Mouse (Mus musculus): Measurements from ENCODE around the gene Paxip1. TPM values are rescaled to one million over a fixed set of nuclear protein-coding genes. Genes with fewer than 3 reads are reported as not detected.

Paxip1 gene
- polyA plus RNA-seq, 1 experiment from 2014 or later: 36.0 TPM

- ATAC-seq (ENCODE audit: borderline replicate concordance, extremely low read depth, low FRiP score, low TSS enrichment): no peak
- no peaks in the 10 kb centered on the region for H3K4me1 ChIP-seq
- no peak overlapping the region for H3K4me3 ChIP-seq
- WGBS: 55% methylated on average over 2 of the region's 2 CpGs
- no peak overlapping the region for H3K9ac ChIP-seq
- H3K4me2 ChIP-seq: no peak overlapping the region
- H3K27ac ChIP-seq: no peak overlapping the region
- no peaks in the 10 kb centered on the region for H3K36me3 ChIP-seq
- no peaks in the 10 kb centered on the region for H3K9me3 ChIP-seq
- no peaks in the 10 kb centered on the region for H3K27me3 ChIP-seq
Measured at GRCm38 (mm10) chr5:27719311-27719710, 72.2 kb downstream of the Paxip1 start.

- Histone ChIP-seq H3K9me3 (no peaks in the 10 kb centered on the region), H3K27ac (no peak overlapping the region), H3K9ac (no peak overlapping the region), H3K36me3 (no peaks in the 10 kb centered on the region), H3K27me3 (no peaks in the 10 kb centered on the region), H3K4me3 (no peak overlapping the region), H3K4me2 (no peak overlapping the region), H3K4me1 (no peaks in the 10 kb centered on the region)
- ATAC-seq (ENCODE audit: borderline replicate concordance, extremely low read depth, low FRiP score, low TSS enrichment): no peak
Measured at GRCm38 (mm10) chr5:27717301-27717700, 74.2 kb downstream of the Paxip1 start.

DNA sequence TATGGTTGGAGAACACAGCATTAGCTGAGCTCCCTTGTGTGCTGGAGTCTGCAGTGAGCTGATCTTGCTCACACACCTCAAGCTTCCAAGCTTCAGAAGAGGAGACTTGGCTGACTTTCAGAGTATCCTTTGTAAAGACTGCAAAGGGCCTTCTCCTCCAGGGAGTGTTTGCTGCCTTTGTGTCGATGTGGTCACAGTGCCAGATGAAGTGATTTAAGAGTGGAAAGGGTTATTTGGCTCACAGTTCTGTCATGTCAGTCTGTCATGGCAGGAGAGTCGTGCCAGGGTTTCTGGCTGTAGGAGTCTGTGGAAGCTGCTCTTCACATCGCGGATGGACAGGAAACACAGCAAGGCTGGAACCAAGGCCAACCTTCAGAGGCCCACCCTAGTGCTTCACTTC is 75.5 kb downstream of the Paxip1 start:
- Histone ChIP-seq H3K36me3 (no peaks in the 10 kb centered on the region), H3K27ac (no peak overlapping the region), H3K4me2 (no peak overlapping the region), H3K9ac (no peak overlapping the region), H3K9me3 (no peaks in the 10 kb centered on the region), H3K4me3 (no peak overlapping the region), H3K27me3 (no peaks in the 10 kb centered on the region), H3K4me1 (no peaks in the 10 kb centered on the region)
- ATAC-seq (ENCODE audit: borderline replicate concordance, extremely low read depth, low FRiP score, low TSS enrichment): no peak
- 70% methylated on average over 4 of the region's 4 CpGs for WGBS

GRCm38 (mm10) chr5:27714356-27714755 is 77.1 kb downstream of the Paxip1 start:
- H3K4me2 ChIP-seq: no peak overlapping the region
- H3K9ac ChIP-seq: no peak overlapping the region
- no peaks in the 10 kb centered on the region for H3K36me3 ChIP-seq
- ATAC-seq (ENCODE audit: borderline replicate concordance, extremely low read depth, low FRiP score, low TSS enrichment): no peak
- H3K4me1 ChIP-seq: no peaks in the 10 kb centered on the region
- H3K4me3 ChIP-seq: no peak overlapping the region
- H3K9me3 ChIP-seq: no peaks in the 10 kb centered on the region
- no peaks in the 10 kb centered on the region for H3K27me3 ChIP-seq
- H3K27ac ChIP-seq: no peak overlapping the region
- WGBS: 61% methylated on average over 9 of the region's 9 CpGs

DNA sequence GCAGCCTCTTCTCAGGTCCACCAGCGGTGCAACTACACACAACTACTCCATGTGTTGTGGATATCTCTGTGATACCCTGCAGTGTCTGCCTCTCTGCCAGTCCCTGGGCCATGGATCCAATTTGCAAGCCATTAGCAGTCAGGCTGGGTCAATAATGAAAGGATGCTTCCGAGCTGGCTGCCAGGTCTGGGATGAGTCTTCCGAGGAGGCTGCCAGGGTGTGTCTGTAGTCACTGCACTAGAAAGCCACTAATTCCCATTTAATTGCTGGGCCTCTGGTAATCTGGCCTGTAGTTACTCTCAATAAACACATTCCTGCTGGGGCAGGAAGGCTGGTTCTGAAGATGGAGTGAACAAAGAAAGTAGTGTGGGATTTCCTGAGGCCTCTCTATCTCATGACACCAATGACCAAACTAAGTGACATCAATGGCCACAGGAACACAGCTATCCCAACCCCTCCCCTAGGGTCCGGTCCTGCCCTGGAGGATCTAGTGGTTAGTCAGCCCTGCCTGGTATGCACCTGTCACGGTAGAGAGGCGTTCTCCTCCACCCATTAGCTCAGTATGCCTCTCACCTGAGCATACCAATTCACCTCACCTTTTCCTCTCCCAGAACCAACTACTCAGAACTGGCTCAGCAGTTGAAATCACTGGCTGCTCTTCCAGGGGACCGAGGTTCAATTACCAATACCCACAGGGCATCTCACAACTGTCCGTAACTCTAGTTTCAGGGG is 79.9 kb downstream of the Paxip1 start:
- Histone ChIP-seq H3K36me3 (no peaks in the 10 kb centered on the region), H3K27me3 (no peaks in the 10 kb centered on the region), H3K9ac (no peak overlapping the region), H3K9me3 (no peaks in the 10 kb centered on the region), H3K27ac (no peak overlapping the region), H3K4me2 (no peak overlapping the region), H3K4me1 (peaks cover 10% of the 10 kb centered on the region; the same call in 1 of the 2 replicates), H3K4me3 (no peak overlapping the region)
- WGBS: 64% methylated on average over 8 of the region's 8 CpGs
- no peak for ATAC-seq (ENCODE audit: borderline replicate concordance, extremely low read depth, low FRiP score, low TSS enrichment)

- Histone ChIP-seq H3K36me3 (no peaks in the 10 kb centered on the region), H3K4me1 (peaks cover 10% of the 10 kb centered on the region; the same call in 1 of the 2 replicates), H3K4me3 (no peak overlapping the region), H3K4me2 (no peak overlapping the region), H3K27me3 (no peaks in the 10 kb centered on the region), H3K27ac (no peak overlapping the region), H3K9ac (no peak overlapping the region), H3K9me3 (no peaks in the 10 kb centered on the region)
- ATAC-seq (ENCODE audit: borderline replicate concordance, extremely low read depth, low FRiP score, low TSS enrichment): peak; percentile 47; the same call in 1 of the 2 replicates
- 2% methylated on average over 6 of the region's 6 CpGs for WGBS
Measured at GRCm38 (mm10) chr5:27708209-27708608, 83.3 kb downstream of the Paxip1 start.

GRCm38 (mm10) chr5:27707283-27707682 is 84.2 kb downstream of the Paxip1 start:
- H3K9me3 ChIP-seq: no peaks in the 10 kb centered on the region
- no peak overlapping the region for H3K9ac ChIP-seq
- no peak overlapping the region for H3K4me2 ChIP-seq
- no peaks in the 10 kb centered on the region for H3K27me3 ChIP-seq
- ATAC-seq (ENCODE audit: borderline replicate concordance, extremely low read depth, low FRiP score, low TSS enrichment): no peak
- no peak overlapping the region for H3K4me3 ChIP-seq
- no peaks in the 10 kb centered on the region for H3K36me3 ChIP-seq
- no peak overlapping the region for H3K27ac ChIP-seq
- H3K4me1 ChIP-seq: peaks cover 10% of the 10 kb centered on the region; the same call in 1 of the 2 replicates

- H3K9me3 ChIP-seq: no peaks in the 10 kb centered on the region
- no peak overlapping the region for H3K9ac ChIP-seq
- no peaks in the 10 kb centered on the region for H3K36me3 ChIP-seq
- ATAC-seq (ENCODE audit: borderline replicate concordance, extremely low read depth, low FRiP score, low TSS enrichment): no peak
- WGBS: 41% methylated on average over 6 of the region's 6 CpGs
- no peak overlapping the region for H3K4me2 ChIP-seq
- H3K4me3 ChIP-seq: no peak overlapping the region
- H3K4me1 ChIP-seq: peaks cover 10% of the 10 kb centered on the region; the same call in 1 of the 2 replicates
- H3K27me3 ChIP-seq: no peaks in the 10 kb centered on the region
- no peak overlapping the region for H3K27ac ChIP-seq
Measured at GRCm38 (mm10) chr5:27706551-27706950, 84.9 kb downstream of the Paxip1 start.

GRCm38 (mm10) chr5:27705020-27705419 is 86.5 kb downstream of the Paxip1 start:
- ATAC-seq (ENCODE audit: borderline replicate concordance, extremely low read depth, low FRiP score, low TSS enrichment): no peak
- Histone ChIP-seq H3K4me3 (no peak overlapping the region), H3K36me3 (no peaks in the 10 kb centered on the region), H3K4me2 (no peak overlapping the region), H3K4me1 (peaks cover 10% of the 10 kb centered on the region; the same call in 1 of the 2 replicates), H3K27me3 (no peaks in the 10 kb centered on the region), H3K9me3 (no peaks in the 10 kb centered on the region), H3K9ac (no peak overlapping the region), H3K27ac (no peak overlapping the region)

DNA sequence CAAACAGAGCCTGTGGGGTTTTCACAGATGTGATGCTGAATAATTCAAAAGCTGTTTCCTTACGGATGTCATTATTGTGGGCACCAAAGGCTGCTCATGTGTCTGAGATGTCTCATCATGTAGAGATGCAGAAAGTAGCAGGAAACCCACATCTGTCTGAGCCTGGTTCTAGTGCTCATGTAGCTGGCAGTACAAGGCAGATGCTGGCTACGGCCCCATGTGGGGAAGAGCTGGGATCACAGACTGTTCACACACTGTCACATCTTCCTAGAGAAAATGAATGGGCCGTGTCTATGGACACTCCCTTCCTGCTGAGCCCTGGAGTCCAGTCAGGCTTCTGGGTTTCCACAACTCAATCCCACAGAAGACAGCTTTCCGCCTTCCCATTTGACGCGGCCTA is 89.0 kb downstream of the Paxip1 start:
- H3K4me1 ChIP-seq: no peaks in the 10 kb centered on the region

More for the DNA sequence above, 89.0 kb downstream of the Paxip1 start:
- Histone ChIP-seq H3K9me3 (no peaks in the 10 kb centered on the region), H3K27ac (no peak overlapping the region), H3K36me3 (no peaks in the 10 kb centered on the region), H3K4me3 (no peak overlapping the region), H3K27me3 (no peaks in the 10 kb centered on the region), H3K4me2 (no peak overlapping the region), H3K9ac (no peak overlapping the region)
- 75% methylated on average over 6 of the region's 6 CpGs for WGBS
- ATAC-seq (ENCODE audit: borderline replicate concordance, extremely low read depth, low FRiP score, low TSS enrichment): no peak

All from lung, embryonic 15.5 days (tissue).